Mouse (Mus musculus) forebrain, embryonic 13.5 days (tissue): Measurements from ENCODE around the gene Lce1e. TPM values are rescaled to one million over a fixed set of nuclear protein-coding genes. Genes with fewer than 3 reads are reported as not detected.

Source experiments
- polyA plus RNA-seq: library from polyadenylated mRNA; unstranded; fragments of >200 nt; fragmentation: Nextera tagmentation; extraction: Ambion mirVana; gene quantifications from 2 replicates; pipeline ENCODE4 v1.2.1, GENCODE M21; 2015

The Lce1e gene
- polyA plus RNA-seq, 1 experiment from 2014 or later = not detected

Other genes with a start within 250 kb of the Lce1e start
- gene Sprr1a, start 223.2 kb downstream of the Lce1e start, polyA plus RNA-seq = not detected in 2 replicates
- gene Sprr4, start 208.6 kb downstream of the Lce1e start, polyA plus RNA-seq = not detected in 2 replicates
- gene 2310046K23Rik, start 174.6 kb downstream of the Lce1e start, polyA plus RNA-seq = not detected in 2 replicates
- not detected in 2 replicates for gene Ivl, start 135.3 kb downstream of the Lce1e start, polyA plus RNA-seq
- not detected in 2 replicates for gene Smcp, start 120.1 kb downstream of the Lce1e start, polyA plus RNA-seq
- not detected in 2 replicates for gene 2210017I01Rik, start 101.6 kb downstream of the Lce1e start, polyA plus RNA-seq
- not detected in 2 replicates for gene Lce6a, start 87.4 kb downstream of the Lce1e start, polyA plus RNA-seq
- gene Lce1a1, start 60.8 kb downstream of the Lce1e start, polyA plus RNA-seq = not detected in 2 replicates
- not detected in 2 replicates for gene Lce1b, start 52.1 kb downstream of the Lce1e start, polyA plus RNA-seq
- gene Lce1a2, start 38.8 kb downstream of the Lce1e start, polyA plus RNA-seq = not detected in 2 replicates
- not detected in 2 replicates for gene Lce1c, start 29.8 kb downstream of the Lce1e start, polyA plus RNA-seq
- gene Lce1d, start 21.9 kb downstream of the Lce1e start, polyA plus RNA-seq = not detected in 2 replicates
- gene Lce1f, start 11.3 kb upstream of the Lce1e start, polyA plus RNA-seq = not detected in 2 replicates
- gene Gm38119, start 30.0 kb upstream of the Lce1e start, polyA plus RNA-seq = not detected in 2 replicates
- not detected in 2 replicates for gene Lce1g, start 43.3 kb upstream of the Lce1e start, polyA plus RNA-seq
- not detected in 2 replicates for gene Lce1h, start 56.0 kb upstream of the Lce1e start, polyA plus RNA-seq
- gene Lce1i, start 69.8 kb upstream of the Lce1e start, polyA plus RNA-seq = not detected in 2 replicates
- not detected in 2 replicates for gene Lce1j, start 81.4 kb upstream of the Lce1e start, polyA plus RNA-seq
- not detected in 2 replicates for gene Lce1k, start 98.8 kb upstream of the Lce1e start, polyA plus RNA-seq
- not detected in 2 replicates for gene Kprp, start 118.2 kb upstream of the Lce1e start, polyA plus RNA-seq
- gene Lce1l, start 142.2 kb upstream of the Lce1e start, polyA plus RNA-seq = not detected in 2 replicates
- gene 2310050C09Rik, start 161.1 kb upstream of the Lce1e start, polyA plus RNA-seq = not detected in 2 replicates
- not detected in 2 replicates for gene Lce3a, start 217.2 kb upstream of the Lce1e start, polyA plus RNA-seq
- gene Lce3b, start 223.9 kb upstream of the Lce1e start, polyA plus RNA-seq = not detected in 2 replicates
- not detected in 2 replicates for gene Lce3c, start 235.4 kb upstream of the Lce1e start, polyA plus RNA-seq
- not detected in 2 replicates for gene Lce3d, start 248.3 kb upstream of the Lce1e start, polyA plus RNA-seq